Mouse (Mus musculus): ENCODE results near the gene Fmo2. TPM values are rescaled to one million over a fixed set of nuclear protein-coding genes. Genes with fewer than 3 reads are reported as not detected.
A peak's percentile ranks its signal among the peaks of the same experiment; 100 is the strongest.

Gene Fmo2
- polyA plus RNA-seq, 1 experiment from 2014 or later = 31.8 TPM

DNA sequence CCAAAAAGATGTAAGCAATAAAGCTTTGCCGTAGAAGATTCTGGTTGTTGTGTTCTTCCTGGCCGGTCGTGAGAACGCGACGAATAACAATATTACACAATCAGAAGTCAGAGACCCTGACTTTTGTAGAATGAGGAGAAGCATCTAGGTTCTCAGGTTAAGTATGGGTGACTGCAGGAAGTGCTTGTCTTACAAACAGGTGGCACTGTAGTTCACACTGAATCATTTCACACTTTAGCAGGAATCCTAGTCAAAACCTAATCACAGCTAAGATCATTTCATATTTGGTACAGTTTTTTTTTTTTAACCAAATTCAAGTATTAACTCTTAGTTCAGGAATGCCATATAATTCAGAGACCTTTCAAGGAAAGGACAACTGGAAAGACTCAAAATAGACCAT lies 51.0 kb downstream of the Fmo2 start:
- WGBS = 97% methylated on average over 6 of the region's 6 CpGs
- no peak for ATAC-seq (replicated peaks; ENCODE audit: low FRiP score, low read depth)

DNA sequence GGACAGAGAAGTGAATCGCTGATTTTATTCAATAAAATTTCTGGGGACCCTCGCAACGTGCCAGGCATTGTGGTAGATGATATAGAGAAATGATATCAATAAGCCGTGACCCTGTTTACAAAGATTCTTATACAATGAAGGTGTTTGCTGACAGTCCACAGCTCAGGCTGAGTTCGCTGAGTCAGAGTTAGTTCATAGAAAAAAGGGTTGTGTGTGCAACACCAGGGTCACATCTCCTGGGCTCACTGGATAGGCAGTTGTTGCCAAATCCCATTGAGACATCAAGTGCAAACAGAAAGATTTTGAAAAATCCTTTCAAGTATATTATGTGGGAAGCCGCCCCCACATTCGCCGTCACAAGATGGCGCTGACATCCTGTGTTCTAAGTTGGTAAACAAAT lies 58.3 kb downstream of the Fmo2 start:
- H3K9ac ChIP-seq (ENCODE audit: low read depth, low read length) = no peak overlapping the region
- H3K36me3 ChIP-seq (ENCODE audit: insufficient read depth, low read length) = no peaks in the 10 kb centered on the region
- TF ChIP-seq CTCF (IDR thresholded peaks at IDR 0.05; ENCODE audit: low read depth) = no peak
- no peaks in the 10 kb centered on the region for H3K27me3 ChIP-seq (ENCODE audit: insufficient read depth, low read length)
- ATAC-seq (replicated peaks; ENCODE audit: low FRiP score, low read depth) = no peak
- no peak overlapping the region for H3K4me3 ChIP-seq (replicated peaks; ENCODE audit: low read depth, low read length)
- no peaks in the 10 kb centered on the region for H3K9me3 ChIP-seq (replicated peaks; ENCODE audit: low read length)
- H3K27ac ChIP-seq = no peak overlapping the region
- DNase-seq (ENCODE audit: low spot score) = no peak
- WGBS = 94% methylated on average over 9 of the region's 9 CpGs
- no peak overlapping the region for H3K4me2 ChIP-seq (ENCODE audit: low read length)
- H3K4me1 ChIP-seq (replicated peaks; ENCODE audit: insufficient read depth, low read length) = no peaks in the 10 kb centered on the region

More for the DNA sequence above, 51.0 kb downstream of the Fmo2 start:
- Histone ChIP-seq H3K36me3 (ENCODE audit: insufficient read depth, low read length) (no peaks in the 10 kb centered on the region), H3K27me3 (ENCODE audit: insufficient read depth, low read length) (no peaks in the 10 kb centered on the region), H3K9me3 (replicated peaks; ENCODE audit: low read length) (no peaks in the 10 kb centered on the region), H3K27ac (no peak overlapping the region), H3K9ac (ENCODE audit: low read depth, low read length) (no peak overlapping the region), H3K4me1 (replicated peaks; ENCODE audit: insufficient read depth, low read length) (no peaks in the 10 kb centered on the region), H3K4me2 (ENCODE audit: low read length) (no peak overlapping the region), H3K4me3 (replicated peaks; ENCODE audit: low read depth, low read length) (no peak overlapping the region)
- DNase-seq (ENCODE audit: low spot score) = no peak
- TF ChIP-seq CTCF (IDR thresholded peaks at IDR 0.05; ENCODE audit: low read depth) = no peak

DNA sequence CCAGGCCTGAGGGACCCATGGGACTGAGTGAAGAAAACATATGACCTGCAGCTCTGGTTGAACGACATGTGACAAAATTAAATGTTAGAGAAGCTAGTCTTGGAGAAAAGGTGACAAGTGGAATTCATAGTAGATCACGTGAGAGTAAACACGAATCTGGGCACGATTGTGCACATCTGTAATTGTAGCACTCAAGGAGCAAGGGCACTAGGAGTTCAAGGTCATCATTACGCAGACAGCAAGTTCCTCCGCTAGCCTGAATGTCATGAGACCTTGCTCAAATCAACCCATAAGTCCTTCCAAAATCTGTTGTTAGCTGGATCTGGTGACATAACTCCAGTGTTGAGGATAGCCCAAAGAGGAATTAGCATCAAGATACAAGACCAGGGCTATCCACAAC lies 59.5 kb downstream of the Fmo2 start:
- H3K4me1 ChIP-seq (replicated peaks; ENCODE audit: insufficient read depth, low read length) = no peaks in the 10 kb centered on the region
- no peak for TF ChIP-seq CTCF (IDR thresholded peaks at IDR 0.05; ENCODE audit: low read depth)
- DNase-seq (ENCODE audit: low spot score) (no peak), ATAC-seq (replicated peaks; ENCODE audit: low FRiP score, low read depth) (no peak)
- no peaks in the 10 kb centered on the region for H3K9me3 ChIP-seq (replicated peaks; ENCODE audit: low read length)
- H3K27ac ChIP-seq = no peak overlapping the region
- no peak overlapping the region for H3K4me3 ChIP-seq (replicated peaks; ENCODE audit: low read depth, low read length)
- WGBS = 95% methylated on average over 6 of the region's 6 CpGs
- no peaks in the 10 kb centered on the region for H3K36me3 ChIP-seq (ENCODE audit: insufficient read depth, low read length)
- H3K4me2 ChIP-seq (ENCODE audit: low read length) = no peak overlapping the region
- H3K9ac ChIP-seq (ENCODE audit: low read depth, low read length) = no peak overlapping the region
- no peaks in the 10 kb centered on the region for H3K27me3 ChIP-seq (ENCODE audit: insufficient read depth, low read length)

DNA sequence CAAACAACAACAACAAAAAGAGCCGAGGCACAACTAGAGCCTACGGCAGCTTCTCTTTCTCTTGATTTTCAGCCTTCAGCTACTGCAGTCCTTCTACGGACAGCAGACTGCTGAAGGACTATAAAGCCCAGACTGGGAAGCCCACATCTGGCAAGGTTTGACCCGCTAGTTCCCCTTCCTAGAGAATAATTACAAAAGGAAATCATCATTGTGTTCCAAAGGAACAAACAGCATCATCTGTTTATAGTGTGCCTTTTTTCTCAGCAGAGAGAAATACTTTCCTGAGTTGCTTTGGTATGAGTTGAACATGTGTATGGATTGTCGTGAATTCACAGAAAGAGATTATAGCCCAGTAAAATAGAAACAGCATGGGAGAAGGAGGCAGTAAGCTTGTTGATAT lies 64.2 kb downstream of the Fmo2 start:
- Histone ChIP-seq H3K36me3 (ENCODE audit: insufficient read depth, low read length) (no peaks in the 10 kb centered on the region), H3K4me1 (replicated peaks; ENCODE audit: insufficient read depth, low read length) (no peaks in the 10 kb centered on the region), H3K4me3 (replicated peaks; ENCODE audit: low read depth, low read length) (no peak overlapping the region), H3K4me2 (ENCODE audit: low read length) (no peak overlapping the region), H3K9ac (ENCODE audit: low read depth, low read length) (no peak overlapping the region), H3K27me3 (ENCODE audit: insufficient read depth, low read length) (no peaks in the 10 kb centered on the region), H3K9me3 (replicated peaks; ENCODE audit: low read length) (no peaks in the 10 kb centered on the region), H3K27ac (no peak overlapping the region)
- 78% methylated on average over 5 of the region's 5 CpGs for WGBS
- ATAC-seq (replicated peaks; ENCODE audit: low FRiP score, low read depth) = no peak
- TF ChIP-seq CTCF (IDR thresholded peaks at IDR 0.05; ENCODE audit: low read depth) = no peak
- DNase-seq (ENCODE audit: low spot score) = no peak

DNA sequence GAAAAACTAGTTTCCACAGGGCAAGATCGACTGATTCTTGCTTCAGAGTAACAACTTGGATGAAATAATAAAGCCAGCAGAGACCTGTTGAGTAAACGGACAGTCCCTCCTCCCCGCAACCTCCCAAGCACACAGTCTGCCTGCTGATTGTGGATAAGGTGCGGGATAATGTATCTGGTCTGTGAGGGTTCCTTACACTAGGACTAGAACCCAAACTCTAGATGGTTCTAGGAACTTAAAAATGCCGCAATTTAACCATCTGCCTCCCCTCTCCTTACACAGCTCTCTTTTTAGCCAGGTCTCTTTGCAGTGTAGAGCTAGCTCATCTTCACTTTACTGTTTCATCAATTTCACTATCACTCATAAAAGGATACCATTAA lies 66.0 kb downstream of the Fmo2 start:
- ATAC-seq (replicated peaks; ENCODE audit: low FRiP score, low read depth) = no peak
- Histone ChIP-seq H3K4me3 (replicated peaks; ENCODE audit: low read depth, low read length) (no peak overlapping the region), H3K4me1 (replicated peaks; ENCODE audit: insufficient read depth, low read length) (no peaks in the 10 kb centered on the region), H3K4me2 (ENCODE audit: low read length) (peak overlapping the region; percentile 2; the same call in 1 of the 2 replicates), H3K27ac (no peak overlapping the region), H3K9me3 (replicated peaks; ENCODE audit: low read length) (no peaks in the 10 kb centered on the region), H3K9ac (ENCODE audit: low read depth, low read length) (no peak overlapping the region), H3K27me3 (ENCODE audit: insufficient read depth, low read length) (no peaks in the 10 kb centered on the region), H3K36me3 (ENCODE audit: insufficient read depth, low read length) (no peaks in the 10 kb centered on the region)
- 50% methylated on average over 5 of the region's 5 CpGs for WGBS
- no peak for DNase-seq (ENCODE audit: low spot score)
- no peak for TF ChIP-seq CTCF (IDR thresholded peaks at IDR 0.05; ENCODE audit: low read depth)

DNA sequence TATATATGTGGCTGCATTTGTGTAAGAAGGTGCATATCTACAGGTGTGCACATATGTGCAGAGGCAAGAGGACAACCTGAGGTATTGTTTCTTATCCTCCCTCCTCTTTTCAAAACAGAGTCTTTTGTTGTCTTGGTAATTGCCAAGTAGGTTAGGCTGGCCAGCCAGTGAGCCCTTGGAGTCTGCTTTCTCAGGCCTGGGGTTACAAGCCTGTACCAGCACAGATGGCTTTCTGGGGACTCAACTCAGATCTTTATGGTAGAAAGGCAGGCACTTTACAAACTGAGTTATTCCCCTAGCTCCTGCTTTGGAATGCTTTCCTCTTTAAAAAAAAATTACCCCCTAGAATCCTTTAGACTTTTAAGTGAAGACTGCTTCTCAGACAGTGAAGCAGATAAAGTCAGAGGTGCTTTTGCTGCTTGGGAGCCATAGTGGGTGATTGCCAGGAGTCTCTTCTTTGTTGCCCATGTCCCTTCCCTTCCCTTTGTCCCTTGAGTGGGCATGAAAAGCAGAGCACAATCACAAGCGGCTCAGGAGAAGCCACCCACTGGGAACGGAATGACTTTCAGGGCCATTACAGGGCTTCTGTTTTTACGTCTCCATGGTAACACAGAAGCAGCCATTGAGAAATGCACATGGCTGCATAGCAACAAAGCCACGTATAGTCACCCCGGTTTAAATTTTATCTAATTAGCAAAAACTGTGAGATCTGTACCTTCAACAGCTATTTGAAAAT lies 66.5 kb downstream of the Fmo2 start:
- Histone ChIP-seq H3K4me1 (replicated peaks; ENCODE audit: insufficient read depth, low read length) (no peaks in the 10 kb centered on the region), H3K27me3 (ENCODE audit: insufficient read depth, low read length) (no peaks in the 10 kb centered on the region), H3K9me3 (replicated peaks; ENCODE audit: low read length) (no peaks in the 10 kb centered on the region), H3K9ac (ENCODE audit: low read depth, low read length) (no peak overlapping the region), H3K4me3 (replicated peaks; ENCODE audit: low read depth, low read length) (no peak overlapping the region), H3K4me2 (ENCODE audit: low read length) (peak overlapping the region; percentile 2; the same call in 1 of the 2 replicates), H3K36me3 (ENCODE audit: insufficient read depth, low read length) (no peaks in the 10 kb centered on the region), H3K27ac (no peak overlapping the region)
- peak; percentile 31 for DNase-seq (ENCODE audit: low spot score)
- 9% methylated on average over 5 of the region's 5 CpGs for WGBS
- no peak for ATAC-seq (replicated peaks; ENCODE audit: low FRiP score, low read depth)
- no peak for TF ChIP-seq CTCF (IDR thresholded peaks at IDR 0.05; ENCODE audit: low read depth)

Other genes with a start within 250 kb of the Fmo2 start
- not detected in 2 replicates for gene Myocos, start 240.5 kb downstream of the Fmo2 start, polyA plus RNA-seq (2015; fragmentation: Nextera tagmentation; extraction: Ambion mirVana)
- gene Prrc2c, start 158.2 kb downstream of the Fmo2 start, polyA plus RNA-seq (2015; fragmentation: Nextera tagmentation; extraction: Ambion mirVana) = 107 and 131 TPM in 2 replicates
- 2.2 and 2.3 TPM in 2 replicates for gene Fmo4, start 84.8 kb downstream of the Fmo2 start, polyA plus RNA-seq (2015; fragmentation: Nextera tagmentation; extraction: Ambion mirVana)
- 82.2 and 82.5 TPM in 2 replicates for gene Fmo1, start 32.1 kb downstream of the Fmo2 start, polyA plus RNA-seq (2015; fragmentation: Nextera tagmentation; extraction: Ambion mirVana)
- gene Fmo6, start 38.8 kb upstream of the Fmo2 start, polyA plus RNA-seq (2015; fragmentation: Nextera tagmentation; extraction: Ambion mirVana) = 0.15 TPM in 1 of 2 replicates, not detected in the other
- 0.25 TPM in 1 of 2 replicates, not detected in the other for gene Fmo3, start 85.8 kb upstream of the Fmo2 start, polyA plus RNA-seq (2015; fragmentation: Nextera tagmentation; extraction: Ambion mirVana)
- not detected in 2 replicates for gene Mroh9, start 186.9 kb upstream of the Fmo2 start, polyA plus RNA-seq (2015; fragmentation: Nextera tagmentation; extraction: Ambion mirVana)